Mouse (Mus musculus): Measurements from ENCODE around the gene Bcl9.

DNA sequence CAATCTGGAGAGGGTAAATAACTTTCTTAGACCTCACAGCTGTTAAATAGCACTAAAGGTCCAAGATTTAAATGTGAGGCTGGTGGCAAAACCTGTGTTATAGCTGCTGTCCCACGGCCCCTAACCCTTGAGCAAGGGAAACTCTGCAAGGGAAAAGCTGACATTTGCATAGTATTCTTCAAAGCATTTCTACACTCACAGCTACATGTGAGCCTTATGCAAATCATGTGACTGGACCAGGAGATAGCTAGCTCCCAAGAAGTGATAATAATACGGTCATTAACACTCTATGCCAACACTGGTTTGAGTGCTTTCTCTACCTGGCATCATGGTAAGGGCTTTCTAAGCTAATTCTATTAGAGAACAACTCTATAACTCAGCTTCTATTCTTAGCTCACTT, 60.3 kb downstream of the Bcl9 start:
- no peak for TF ChIP-seq BHLHE40 (IDR thresholded peaks at IDR 0.05; ENCODE audit: borderline replicate concordance, low read depth, low read length)
- no peak for TF ChIP-seq CTCF (IDR thresholded peaks at IDR 0.05 in 2 of 3, conservative IDR thresholded peaks at IDR 0.05 in 1 of 3; ENCODE audit: control insufficient read depth in 1 of 3, insufficient read depth in 1 of 3, low read depth in 2 of 3, low read length in 3 of 3, poor library complexity in 1 of 3, severe bottlenecking in 1 of 3)
- TF ChIP-seq MAX (IDR thresholded peaks at IDR 0.05; ENCODE audit: low read length), result no peak
- no peak for TF ChIP-seq POLR2A (IDR thresholded peaks at IDR 0.05; ENCODE audit: control insufficient read depth in 1 of 2, insufficient read depth in 1 of 2, low read depth in 1 of 2, low read length in 2 of 2, poor library complexity in 1 of 2)
- TF ChIP-seq MEF2A (IDR thresholded peaks at IDR 0.05; ENCODE audit: extremely low read depth, insufficient replicate concordance, low read depth, low read length, poor library complexity, severe bottlenecking), result no peak
- no peak for TF ChIP-seq HCFC1 (IDR thresholded peaks at IDR 0.05; ENCODE audit: low read depth, low read length)
- peak; percentile 50; the same call in 1 of the 2 replicates for TF ChIP-seq USF1 (IDR thresholded peaks at IDR 0.05; ENCODE audit: low read depth, low read length)
- TF ChIP-seq EP300 (IDR thresholded peaks at IDR 0.05; ENCODE audit: low read depth in 1 of 2, low read length in 2 of 2), result no peak
